Mouse (Mus musculus) common myeloid progenitor, adult 5-6 weeks (primary cell): Measurements from ENCODE around the gene Ccdc169. TPM values are rescaled to one million over a fixed set of nuclear protein-coding genes. Genes with fewer than 3 reads are reported as not detected.

Experiments
- ATAC-seq: replicated peaks from 2 replicates; pipeline ENCODE4 v1.8.0; 2016; ENCODE audit warnings: low read depth, mild to moderate bottlenecking, moderate TSS enrichment, inconsistent platforms; ENCODE audit not compliant: poor library complexity, severe bottlenecking
- total RNA-seq: library from RNA; stranded (forward); fragments of 200-1000, 187-1606 nt; gene quantifications from 2 replicates; pipeline ENCODE4 v1.2.3, GENCODE M21; 2017

Gene Ccdc169
- 0.41 TPM in 1 of 2 replicates, not detected in the other for total RNA-seq

DNA sequence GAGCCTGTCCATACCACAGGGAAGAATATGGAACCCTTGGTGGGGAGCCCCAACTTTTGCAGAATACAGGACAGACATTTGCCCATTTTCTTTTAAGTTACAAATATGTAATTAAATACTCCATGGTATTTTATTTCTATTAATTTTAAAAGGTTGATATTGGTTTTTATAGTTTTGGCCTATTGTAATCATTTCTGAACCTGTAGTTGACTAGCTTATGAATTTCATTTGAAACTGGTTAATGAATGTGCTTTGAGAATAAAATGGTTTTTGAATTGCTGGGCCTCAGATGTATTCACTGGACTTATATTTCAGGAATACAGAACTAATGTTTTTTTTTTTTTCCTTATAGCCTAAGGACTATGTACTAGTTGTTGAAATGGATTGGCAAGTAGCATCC is at the start of gene Ccdc169:
TSS of gene Ccdc169 (plus strand) at position 301 of the 400 bp plus-strand sequence.
- ATAC-seq: no peak

DNA sequence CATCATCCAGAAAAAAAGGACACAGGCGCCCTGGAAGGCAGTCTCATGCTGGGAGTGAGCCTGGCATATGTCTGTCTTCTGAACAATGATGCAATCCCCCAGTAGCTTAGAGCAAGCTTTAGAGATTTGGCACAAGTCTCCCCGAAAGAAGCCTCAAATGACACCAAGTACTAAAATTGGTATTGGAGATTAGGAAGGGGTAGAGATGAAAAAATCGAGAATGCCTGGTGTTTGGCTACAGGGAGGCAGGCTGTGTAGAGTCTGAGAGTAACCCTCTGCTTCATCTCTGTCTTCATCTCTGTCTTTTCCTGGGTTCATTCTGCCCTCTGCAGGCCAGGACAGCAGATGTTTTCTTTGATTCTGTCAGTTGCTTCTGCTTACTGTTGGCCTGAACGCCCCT is 49.8 kb upstream of the Ccdc169 start:
- no peak for ATAC-seq

DNA sequence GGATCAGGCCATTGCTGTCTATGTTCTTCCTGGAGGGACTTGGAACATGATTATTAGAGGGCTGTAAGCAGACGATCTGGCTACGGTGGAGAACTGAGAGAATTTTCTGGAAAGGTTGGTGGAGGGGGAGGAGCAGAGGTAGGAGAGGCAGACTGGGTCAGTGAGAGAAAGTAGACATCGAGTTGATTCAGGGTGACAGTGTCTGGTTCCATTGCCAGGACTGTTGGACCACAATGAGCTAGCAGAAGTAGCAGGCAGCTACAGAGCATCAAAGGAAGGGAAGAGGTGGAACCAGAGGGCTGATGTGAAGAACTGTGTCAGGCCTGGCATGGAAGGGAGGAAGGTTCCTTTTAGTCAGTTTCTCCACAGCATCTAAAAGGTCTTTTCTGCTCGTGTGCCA is 48.8 kb upstream of the Ccdc169 start:
- peak; percentile 50; the same call in 1 of the 2 replicates for ATAC-seq

DNA sequence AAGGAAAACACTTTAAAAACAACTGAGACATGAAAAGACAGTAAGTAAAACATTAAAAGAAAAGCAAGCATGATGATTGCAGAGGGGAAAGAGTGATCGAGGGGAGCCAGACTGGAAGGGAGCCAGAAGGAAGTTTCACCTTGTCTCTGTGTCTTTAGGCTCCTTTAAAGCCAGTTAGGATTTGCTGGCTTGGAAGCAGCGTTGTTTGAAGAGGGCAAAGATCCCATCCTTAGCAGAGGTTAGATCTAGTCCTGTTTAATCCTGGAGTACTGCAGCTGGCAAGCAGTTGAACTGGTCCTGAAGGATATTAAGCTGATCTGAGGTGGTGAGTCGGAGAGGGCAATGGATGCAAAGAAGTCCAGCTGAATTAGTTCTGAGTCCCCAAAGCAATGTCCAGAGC is 48.3 kb upstream of the Ccdc169 start:
- ATAC-seq: no peak

DNA sequence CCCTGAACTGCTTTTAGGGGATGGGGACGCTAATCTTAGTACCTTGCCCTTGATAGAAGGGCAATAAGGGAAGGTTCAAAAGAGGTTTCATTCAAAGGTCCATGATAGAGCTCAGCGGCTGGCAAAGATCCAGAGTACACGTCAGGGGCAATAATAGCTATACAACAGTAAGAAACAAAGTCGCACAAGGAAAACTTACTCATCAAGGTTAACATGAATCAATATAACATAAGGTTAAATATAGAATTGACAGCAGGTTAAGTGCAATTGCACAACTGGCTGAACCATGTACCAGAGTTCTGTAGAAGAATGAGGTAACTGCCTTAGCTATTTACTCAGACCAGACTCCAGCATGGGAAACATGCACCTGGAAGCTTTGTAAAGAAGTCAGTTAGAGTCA is 47.8 kb upstream of the Ccdc169 start:
- no peak for ATAC-seq

DNA sequence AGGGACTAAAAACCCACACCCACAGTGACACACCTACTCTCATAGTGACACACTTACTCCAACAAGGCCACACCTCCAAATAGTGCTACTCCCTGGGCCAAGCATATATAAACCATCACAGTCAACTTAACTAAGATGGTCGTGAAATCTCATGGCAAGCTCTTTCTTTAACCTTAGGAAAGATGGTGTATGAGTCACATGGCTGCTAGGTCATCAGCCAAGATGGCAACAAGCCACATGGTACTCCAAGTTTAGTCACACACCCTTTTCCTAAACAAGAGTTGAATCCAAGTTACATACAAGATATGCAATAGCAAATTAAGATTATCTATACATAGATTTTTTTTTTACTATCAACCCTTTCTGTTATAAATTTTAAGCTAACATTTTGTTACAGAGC is 44.0 kb upstream of the Ccdc169 start:
- no peak for ATAC-seq

DNA sequence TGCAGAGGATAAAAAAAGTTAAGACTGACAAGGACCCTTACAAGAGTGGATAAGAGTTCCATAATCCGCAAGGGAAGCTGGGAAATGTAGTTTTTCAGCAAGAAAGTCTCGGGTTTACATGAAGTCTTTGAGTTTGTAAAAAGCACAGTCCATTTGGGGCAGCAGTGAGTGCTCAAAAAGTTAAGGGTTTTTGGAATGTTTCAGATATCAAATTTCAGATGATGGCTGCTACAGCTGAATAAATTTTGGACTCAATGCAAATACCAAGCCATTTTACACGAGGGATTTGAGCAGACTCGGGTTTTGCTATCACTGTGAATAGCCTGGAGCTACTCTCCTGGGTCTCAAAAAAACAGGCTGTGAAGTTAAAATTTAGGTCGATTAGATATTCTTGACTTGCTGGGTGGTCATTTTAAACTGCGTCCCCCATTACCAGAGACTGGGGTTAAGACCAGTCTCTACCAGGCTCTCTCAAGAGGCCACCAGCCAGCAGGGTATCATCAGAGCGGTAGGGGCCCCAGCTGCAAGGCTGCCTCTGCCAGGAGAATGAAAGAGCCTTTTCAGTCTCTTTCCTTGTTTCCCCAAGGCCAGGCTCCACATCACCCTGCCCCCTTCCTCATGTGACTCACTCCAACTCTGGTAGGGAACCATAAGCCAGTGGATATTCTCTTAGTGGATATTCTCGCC is 41.0 kb upstream of the Ccdc169 start:
- ATAC-seq: no peak

DNA sequence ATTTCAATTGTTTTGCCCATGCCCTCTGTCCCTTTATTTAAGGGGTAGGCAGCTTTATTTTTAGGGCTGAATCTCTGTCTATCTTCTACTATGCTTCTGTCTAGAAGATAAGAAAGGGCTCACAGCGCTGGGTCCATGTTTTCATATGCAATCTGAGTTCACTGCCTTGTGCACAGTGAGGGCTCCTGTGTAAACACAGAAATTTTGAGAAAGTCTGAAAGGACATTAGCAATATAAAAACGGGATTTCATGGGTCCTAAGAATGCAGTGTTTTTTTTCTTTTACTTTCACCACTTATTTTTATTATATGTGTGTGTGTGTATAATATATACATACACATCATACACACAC is 40.5 kb upstream of the Ccdc169 start:
- no peak for ATAC-seq

DNA sequence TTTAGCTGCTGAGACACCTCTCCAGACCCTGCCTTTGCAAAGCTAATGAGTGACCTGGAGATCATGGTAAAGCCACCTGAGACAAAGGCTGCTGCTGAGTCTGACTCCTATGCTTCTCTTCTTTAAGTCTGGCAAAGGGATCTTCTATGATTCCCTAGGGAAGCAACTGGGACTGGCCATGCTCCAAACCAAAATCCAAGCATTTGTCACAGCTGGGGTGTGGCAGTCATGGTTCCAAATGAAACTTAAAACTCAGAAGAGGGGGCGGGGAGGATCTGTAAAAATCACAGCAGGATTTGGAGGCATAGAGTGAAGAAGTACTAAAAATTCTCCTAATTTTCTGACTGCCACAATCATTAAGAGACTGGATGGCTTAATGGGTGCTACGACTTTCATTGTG is 40.0 kb upstream of the Ccdc169 start:
- ATAC-seq: no peak

DNA sequence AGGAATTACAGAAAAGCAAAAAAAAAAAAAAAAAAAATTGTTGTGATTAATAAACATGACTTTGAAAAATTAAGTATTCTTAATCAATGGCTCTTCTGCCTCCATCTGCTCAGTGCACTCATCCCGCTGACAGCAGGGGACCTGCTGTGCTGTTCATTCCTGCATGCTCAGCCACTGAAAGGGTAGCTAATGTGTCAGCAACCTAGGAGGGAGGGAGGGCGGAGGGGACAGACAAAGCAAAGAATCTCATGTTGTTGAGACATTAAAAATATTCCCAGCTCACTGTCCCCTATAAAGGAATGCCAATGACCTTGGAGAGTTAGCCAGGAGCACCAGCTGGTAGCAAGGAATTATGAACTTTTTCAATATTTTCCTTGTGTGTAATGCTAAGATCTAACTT is 39.1 kb upstream of the Ccdc169 start:
- ATAC-seq: no peak

DNA sequence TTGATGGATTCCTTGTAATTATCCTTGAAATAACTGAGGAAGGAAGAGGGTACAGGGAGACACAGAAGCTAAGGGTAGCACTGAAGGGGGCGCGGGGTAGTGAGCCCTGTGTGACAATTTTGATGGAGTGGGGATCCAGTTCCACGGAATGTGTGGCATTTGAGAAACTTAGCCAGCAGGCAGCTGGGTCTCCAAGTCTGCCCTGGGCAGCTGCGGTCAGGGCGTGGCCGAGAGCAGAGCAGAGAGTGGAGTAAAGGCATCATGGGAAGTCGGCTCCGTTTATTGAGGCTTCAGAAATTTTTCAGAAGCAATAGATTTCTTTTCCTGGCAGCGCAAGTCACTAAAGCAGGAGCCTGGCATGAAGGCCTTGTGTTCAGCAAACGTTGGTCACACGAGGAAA is 38.1 kb upstream of the Ccdc169 start:
- ATAC-seq: no peak

DNA sequence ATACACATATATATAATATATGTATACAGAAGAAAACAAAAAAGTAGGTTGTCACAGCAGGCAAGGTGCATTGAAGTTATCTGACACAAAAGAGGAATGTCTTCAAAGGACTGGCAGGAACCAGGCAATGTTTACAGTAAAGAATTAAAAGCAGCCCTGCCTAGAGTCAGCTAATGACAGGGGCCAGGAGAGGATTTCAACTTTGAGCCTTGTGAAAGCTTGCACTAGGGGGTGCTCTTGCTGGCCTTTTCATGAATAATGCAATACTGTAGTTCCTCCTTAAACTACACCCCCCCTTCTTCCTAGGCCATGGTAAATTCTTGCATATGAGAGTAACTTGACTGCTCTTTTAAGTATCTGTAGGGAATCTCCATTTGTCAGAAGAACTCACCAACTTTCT is 36.0 kb upstream of the Ccdc169 start:
- 0 out of 2 replicates have a peak, but pooled peaks have one; percentile 39 for ATAC-seq

DNA sequence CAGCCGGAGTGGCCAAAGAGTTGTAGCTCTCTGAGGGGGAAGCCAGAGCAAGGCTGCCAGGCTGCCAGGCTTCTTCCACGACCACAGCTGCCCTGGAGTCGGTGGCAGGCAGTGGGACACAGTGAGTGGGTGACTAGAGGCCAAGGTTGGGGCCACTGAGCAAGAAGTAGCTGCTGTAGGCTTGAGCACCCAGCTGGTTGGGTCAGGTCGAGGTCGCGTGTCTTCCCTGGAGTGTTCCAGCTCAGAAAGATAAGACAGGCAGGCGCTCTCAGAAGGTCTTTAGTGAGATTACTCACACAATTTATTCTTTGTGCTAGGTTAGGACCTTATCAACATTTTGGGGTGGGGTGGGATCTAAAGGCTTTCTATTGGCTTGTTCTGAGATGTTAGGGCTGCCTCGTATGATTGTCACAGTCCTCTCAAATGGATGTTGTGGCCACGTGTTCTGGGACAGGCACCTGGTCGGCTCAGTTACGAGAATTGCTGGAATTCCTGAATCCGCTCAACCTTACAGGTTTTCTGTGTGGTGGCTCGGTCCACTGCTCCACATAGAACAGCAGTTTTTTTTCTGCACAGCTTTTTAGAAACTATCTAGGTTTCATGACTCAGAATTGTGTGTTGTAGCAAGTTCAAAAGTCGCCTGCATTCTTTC is 31.6 kb upstream of the Ccdc169 start:
- no peak for ATAC-seq

DNA sequence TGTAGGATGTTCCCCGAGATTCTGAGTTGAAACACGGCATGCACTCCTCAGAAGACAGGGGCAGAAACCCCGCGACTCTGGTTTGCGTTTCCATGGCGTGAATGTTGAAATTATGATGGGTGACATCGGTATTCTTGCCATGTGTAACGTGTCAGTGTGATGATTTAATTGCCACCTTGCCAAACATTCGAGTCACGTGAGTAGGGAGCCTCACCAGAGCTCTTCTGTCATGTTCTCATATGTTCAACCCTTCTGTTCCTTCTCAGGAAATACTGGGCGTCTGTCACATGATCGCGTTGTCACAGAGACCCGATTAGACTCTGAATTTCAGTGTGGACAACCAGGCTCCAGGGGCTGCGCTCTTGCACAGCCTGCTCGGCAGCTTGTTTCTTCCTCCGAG is 31.1 kb upstream of the Ccdc169 start:
- ATAC-seq: no peak

DNA sequence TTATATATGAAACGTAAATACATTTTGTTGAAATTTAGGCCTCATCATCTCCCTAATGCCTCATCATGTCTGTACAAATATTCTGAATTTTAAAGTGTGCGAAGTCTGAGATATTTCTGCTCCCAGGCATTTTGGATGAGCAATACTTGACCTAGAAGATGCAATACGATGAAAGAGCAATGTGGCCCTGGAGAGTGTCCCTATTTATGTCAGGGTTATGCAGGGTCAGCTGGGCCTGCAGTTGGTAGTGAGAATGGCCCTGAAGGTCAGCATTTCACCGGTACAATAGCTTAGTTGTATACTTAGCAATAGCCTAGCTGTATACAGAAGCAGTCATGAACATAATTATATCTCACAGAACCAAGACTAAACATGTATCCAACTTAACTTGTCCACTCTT is 28.0 kb upstream of the Ccdc169 start:
- ATAC-seq: no peak

DNA sequence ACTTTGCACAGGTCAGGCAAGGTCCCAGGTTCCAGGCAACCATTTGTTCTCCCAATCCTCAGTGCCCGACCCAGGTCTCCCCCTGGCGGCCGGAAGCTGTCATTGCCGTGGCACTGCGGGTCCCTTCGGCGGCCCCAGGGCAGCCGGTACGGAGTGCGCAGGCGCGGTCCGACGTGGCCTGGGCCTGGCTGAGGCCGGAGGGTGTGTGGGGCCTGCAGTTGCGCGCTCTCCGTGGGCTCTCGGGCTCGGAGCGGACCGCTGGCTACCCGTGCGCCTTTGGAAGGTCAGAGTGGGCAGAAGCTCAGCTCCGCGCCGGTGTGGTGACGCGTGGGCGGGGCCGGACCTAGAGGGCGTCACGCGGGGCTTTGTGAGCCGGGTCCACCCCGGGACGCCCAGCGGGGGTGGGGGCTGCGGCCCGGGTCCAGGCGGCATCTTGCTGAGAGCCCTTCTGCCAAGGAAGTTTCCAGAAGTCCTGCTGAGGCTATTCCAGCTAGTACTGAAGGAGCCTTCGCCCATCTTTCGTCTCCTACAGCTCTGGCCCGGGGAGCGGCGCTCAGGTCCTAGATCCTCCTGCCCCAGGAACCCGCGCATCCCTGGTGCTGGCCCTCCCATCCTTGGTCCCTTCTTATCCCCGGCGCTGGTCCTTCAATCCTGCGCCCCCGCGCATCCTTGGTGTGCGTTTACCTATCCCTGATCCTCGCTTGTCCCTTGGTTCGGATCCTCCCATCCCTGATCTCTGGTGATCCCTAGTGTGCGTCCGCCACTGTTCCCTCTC is 25.0 kb upstream of the Ccdc169 start, which contains the start of gene Spg20:
TSS of gene Spg20 (plus strand) at position 174 of the 775 bp plus-strand sequence.
- peak; percentile 92 for ATAC-seq

DNA sequence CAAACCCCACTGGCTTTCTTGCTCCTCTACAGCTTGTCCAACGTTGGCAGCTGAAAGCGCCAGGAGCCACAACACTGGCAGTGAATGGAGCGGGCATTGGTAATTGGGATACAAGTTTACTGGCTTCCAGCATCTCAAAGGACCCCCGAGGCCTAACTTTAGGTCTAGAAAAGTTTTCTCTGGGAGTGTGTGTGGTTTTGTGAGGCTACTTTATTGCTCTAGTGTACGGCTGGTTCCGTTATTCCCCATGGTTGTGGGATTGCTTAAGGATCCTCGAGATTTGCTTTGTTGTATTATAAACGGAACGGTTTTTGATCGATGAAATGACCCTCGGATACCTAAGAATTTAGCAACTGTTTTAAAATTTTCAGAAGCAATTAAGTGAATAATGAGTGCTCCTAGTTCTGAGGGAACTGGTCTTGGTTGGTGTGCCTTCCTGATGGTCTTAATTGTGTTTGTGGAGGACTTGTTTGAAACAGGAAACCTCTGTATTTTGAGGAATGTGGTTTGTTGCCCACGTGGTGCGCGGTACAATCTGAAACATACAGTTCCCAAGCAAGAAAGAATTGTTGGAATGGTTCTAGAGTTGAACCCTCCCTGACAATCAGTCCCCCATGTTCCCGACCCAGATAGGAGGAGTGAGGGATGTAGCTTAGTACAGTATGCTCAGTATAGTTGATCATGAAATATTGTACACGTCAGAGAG is 24.3 kb upstream of the Ccdc169 start:
- ATAC-seq: 0 out of 2 replicates have a peak, but pooled peaks have one; percentile 11

DNA sequence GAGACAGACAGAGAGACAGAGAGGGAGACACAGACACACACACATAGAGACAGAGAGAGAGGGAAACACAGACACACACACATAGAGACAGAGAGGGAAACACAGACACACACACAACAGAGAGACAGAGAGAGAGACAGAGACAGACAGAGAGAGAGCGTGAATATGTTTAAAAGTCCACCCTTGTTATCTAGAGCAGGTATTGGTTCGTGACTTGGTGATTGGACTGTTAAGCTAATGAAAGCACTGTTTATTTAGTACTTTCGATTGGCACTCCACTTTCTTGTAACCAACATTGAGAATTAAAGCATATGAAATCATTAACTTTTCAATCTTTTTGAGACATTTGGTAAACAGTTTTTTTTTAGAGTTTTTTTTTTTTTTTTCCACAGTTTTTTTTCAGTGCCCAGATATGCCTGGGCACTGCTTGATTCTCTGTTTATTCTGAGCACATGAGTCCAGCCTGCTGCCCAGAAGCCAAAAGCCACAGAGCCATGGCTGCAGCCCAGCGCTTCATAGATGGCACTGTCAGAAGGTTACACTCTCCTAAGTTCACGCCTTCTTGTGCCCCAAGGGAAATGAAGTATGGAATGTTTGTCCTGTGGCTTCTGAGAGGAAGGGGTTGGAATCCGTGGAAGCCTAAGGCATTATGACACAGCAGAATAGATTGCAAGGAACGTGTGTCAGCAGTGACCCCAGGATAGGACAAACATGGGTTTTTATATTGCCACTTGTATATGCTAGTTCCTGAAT is 22.6 kb upstream of the Ccdc169 start:
- 0 out of 2 replicates have a peak, but pooled peaks have one; percentile 4 for ATAC-seq

DNA sequence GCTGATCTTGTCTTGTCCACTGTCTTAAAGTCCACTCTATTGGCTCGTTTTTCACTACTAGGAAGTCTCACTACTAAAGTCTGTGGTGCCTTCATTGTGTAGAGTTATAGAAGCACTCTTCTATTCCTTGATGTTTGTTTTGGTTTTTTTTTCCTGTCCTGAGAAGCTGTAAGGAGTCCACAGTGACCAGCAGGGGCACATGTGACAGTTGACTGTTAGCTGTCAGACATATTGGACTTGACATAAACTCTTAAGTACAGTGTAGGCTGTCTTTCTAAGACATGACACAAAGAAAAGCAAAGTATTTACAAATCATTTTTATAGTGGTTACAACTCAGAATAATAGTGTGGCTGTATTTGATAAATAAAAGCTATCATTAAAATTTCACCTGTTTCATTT is 22.1 kb upstream of the Ccdc169 start:
- ATAC-seq: no peak

DNA sequence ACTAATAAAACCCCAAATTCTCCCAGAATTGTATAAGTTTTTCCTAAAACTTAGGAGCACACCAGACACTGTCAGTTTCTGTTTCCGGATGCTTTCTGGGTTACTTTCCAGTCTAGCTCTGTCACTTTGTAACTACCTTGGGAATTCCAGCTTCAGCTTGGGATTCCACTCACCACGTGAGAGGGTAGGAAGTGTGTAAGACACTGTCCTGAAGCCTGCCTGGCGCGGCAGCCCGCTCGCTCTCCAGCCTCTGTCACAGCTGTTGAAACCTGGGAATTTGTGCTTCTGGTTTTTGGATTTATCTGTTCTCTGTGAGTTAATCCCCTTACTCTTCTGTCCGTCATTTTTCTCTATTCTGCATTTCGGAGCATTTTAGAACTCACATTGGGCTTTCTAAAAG is 21.1 kb upstream of the Ccdc169 start:
- no peak for ATAC-seq
